Mouse (Mus musculus) embryonic facial prominence, embryonic 13.5 days (tissue): ENCODE measurements around the gene Pou2f3. TPM values are rescaled to one million over a fixed set of nuclear protein-coding genes. Genes with fewer than 3 reads are reported as not detected.

Experiments used
- ATAC-seq: fragments of 200-750 bp; cut with Nextera tagmentation; 2 replicates; pipeline ENCODE4 v1.8.0; 2017; ENCODE audit warnings: low read depth; ENCODE audit not compliant: insufficient number of reproducible peaks, insufficient read depth, low FRiP score, low TSS enrichment
- H3K27ac ChIP-seq: fragments of 300-500 bp; sonication (generic); 2 replicates; pipeline ENCODE4 v1.5.1; 2015; ENCODE audit warnings: moderate library complexity, mild to moderate bottlenecking, inconsistent platforms
- H3K27me3 ChIP-seq: fragments of 300-500 bp; sonication (generic); 2 replicates; pipeline ENCODE4 v1.6.1; 2015; ENCODE audit warnings: mild to moderate bottlenecking, inconsistent platforms
- H3K36me3 ChIP-seq: fragments of 300-500 bp; sonication (generic); 2 replicates; pipeline ENCODE4 v1.6.1; 2015; ENCODE audit warnings: mild to moderate bottlenecking, inconsistent platforms
- H3K4me1 ChIP-seq: fragments of 300-500 bp; sonication (generic); 2 replicates; pipeline ENCODE4 v1.6.1; 2015; ENCODE audit warnings: inconsistent platforms
- H3K4me2 ChIP-seq: fragments of 300-500 bp; sonication (generic); 2 replicates; pipeline ENCODE4 v1.6.1; 2015; ENCODE audit warnings: moderate library complexity, mild to moderate bottlenecking, inconsistent platforms
- H3K4me3 ChIP-seq: fragments of 300-500 bp; sonication (generic); 2 replicates; pipeline ENCODE4 v1.5.1; 2015; ENCODE audit warnings: mild to moderate bottlenecking, inconsistent platforms
- H3K9ac ChIP-seq: fragments of 300-500 bp; sonication (generic); 2 replicates; pipeline ENCODE4 v1.6.1; 2015; ENCODE audit warnings: mild to moderate bottlenecking, inconsistent platforms
- H3K9me3 ChIP-seq: fragments of 300-500 bp; sonication (generic); 2 replicates; pipeline ENCODE4 v1.6.1; 2016; ENCODE audit warnings: inconsistent platforms
- WGBS: fragments of 180-500 bp; shearing (Covaris S2); methylation state at CpG from one replicate; pipeline ENCODE4 v1.1.7; 2015; ENCODE audit warnings: mixed read lengths; 5-methylcytosine and 5-hydroxymethylcytosine counted together
- polyA plus RNA-seq: library from polyadenylated mRNA; unstranded; fragments of >200 nt; fragmentation: Nextera tagmentation; extraction: Ambion mirVana; gene quantifications from 2 replicates; pipeline ENCODE4 v1.2.1, GENCODE M21; 2015

The Pou2f3 gene
- 2.0 and 2.1 TPM in 2 replicates for polyA plus RNA-seq

DNA sequence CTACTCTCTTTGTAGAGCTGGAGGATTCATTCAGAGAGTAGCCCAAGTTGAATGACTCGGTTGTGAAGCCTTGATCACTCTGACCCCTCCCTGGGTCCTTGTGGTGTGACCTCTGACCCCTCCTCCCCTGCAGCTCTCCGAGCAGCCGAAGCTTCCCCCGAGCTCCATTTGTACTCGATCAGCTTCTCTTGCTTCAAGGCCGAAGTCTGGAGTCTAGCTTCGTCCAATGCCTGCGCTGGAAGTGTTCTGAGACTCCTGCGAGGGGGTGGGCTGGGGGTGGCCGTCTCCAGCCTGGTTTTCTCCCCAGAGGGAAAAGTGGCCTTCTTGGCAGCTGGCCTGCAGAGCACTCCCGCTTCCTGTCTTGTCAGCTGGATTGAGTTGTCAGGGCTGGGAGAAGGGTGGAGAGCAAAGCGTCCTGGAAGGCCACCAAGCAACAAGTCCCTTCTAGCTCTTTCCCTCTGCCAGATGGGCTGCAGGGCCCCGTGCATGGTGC, at the start of gene Pou2f3:
Gene Pou2f3, minus strand, starts transcription at position 180 of the 493 bp plus-strand sequence.
- H3K27ac ChIP-seq = peak within 1 kb of the TSS; percentile 39; the same call in 1 of the 2 replicates

DNA sequence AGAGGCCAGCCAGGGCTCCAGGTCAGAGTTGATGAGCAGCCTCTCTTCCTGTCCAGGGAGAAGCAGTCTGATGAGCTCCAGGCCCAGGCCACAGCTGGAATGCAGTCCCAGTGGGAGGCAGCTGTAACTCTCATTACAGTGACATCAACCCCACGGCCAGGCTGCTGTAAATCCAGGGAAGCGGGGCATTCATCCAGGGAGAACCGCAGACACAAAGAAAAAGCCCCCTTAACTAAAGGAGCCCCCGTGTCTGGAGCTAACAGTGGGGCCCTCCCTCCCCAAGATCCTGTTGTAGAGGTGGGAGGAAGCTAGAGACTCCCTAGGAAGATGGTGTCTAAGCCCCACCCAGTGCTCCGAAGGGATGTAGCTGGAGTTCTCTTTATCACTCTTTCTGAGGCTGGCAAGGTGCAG, 43.1 kb upstream of the Pou2f3 start:
- Histone ChIP-seq H3K4me2 (peak overlapping the region; percentile 52), H3K27me3 (no peaks in the 10 kb centered on the region), H3K4me3 (no peak overlapping the region), H3K36me3 (no peaks in the 10 kb centered on the region), H3K9me3 (no peaks in the 10 kb centered on the region), H3K4me1 (peaks cover 51% of the 10 kb centered on the region), H3K27ac (peak overlapping the region; percentile 99), H3K9ac (peak overlapping the region; percentile 58)
- 10% methylated on average over 5 of the region's 5 CpGs for WGBS
- ATAC-seq = peak; percentile 60; the same call in 1 of the 2 replicates

More for the DNA sequence above, at the start of gene Pou2f3:
- Histone ChIP-seq H3K27me3 (peaks cover 21% of the 10 kb centered on the region), H3K9me3 (no peaks in the 10 kb centered on the region), H3K36me3 (no peaks in the 10 kb centered on the region), H3K4me1 (peaks cover 23% of the 10 kb centered on the region), H3K4me2 (peak within 1 kb of the TSS; percentile 40), H3K4me3 (peak within 1 kb of the TSS; percentile 4; the same call in 1 of the 2 replicates), H3K9ac (peak within 1 kb of the TSS; percentile 23; the same call in 1 of the 2 replicates)
- 3% methylated on average over 13 of the region's 13 CpGs for WGBS
- ATAC-seq = 0 out of 2 replicates have a peak, but pooled peaks have one; percentile 50

DNA sequence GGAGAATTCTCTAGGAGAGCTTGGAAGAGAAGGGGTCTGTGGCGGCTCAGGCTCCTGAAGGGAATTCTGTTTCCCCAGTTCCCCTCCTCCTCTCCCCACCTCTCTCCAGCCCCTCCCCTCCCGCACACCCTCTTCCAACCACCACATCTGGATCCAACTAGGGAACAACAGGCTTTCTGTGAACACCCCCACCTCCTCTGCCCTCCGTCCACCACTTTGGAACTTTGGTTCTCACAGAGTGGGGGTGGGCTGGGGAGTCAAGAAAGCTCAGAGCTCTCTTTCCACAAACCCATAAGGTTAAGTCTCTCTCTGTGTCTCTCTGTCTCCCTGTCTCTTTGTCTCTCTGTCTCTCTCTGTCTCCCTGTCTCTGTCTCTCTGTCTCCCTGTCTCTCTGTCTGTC, 42.6 kb upstream of the Pou2f3 start:
- ATAC-seq = peak; percentile 87
- Histone ChIP-seq H3K9me3 (no peaks in the 10 kb centered on the region), H3K27me3 (no peaks in the 10 kb centered on the region), H3K36me3 (no peaks in the 10 kb centered on the region), H3K9ac (peak overlapping the region; percentile 58), H3K4me2 (peak overlapping the region; percentile 52), H3K27ac (peak overlapping the region; percentile 99), H3K4me3 (no peak overlapping the region), H3K4me1 (peaks cover 51% of the 10 kb centered on the region)
- WGBS = 23% methylated on average over 3 of the region's 3 CpGs

DNA sequence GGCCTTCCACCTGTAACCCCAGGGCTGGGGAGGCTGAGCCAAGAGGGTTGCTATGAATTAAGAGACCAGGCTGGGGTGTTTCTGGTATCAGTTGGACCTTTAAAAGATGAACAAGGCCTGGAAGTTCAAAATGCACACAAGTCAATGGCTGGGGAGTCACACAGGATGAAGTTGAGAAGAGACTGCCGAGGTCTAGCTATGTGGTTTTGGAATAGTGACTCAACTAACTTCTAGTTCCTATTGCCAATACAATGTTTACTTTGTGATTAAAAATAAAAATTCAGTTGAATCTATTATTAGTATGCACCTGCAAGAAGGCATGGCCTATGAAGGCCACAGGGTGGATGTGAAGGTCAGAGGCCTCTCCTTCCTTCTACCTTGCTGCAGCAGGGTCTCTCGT, 41.6 kb upstream of the Pou2f3 start:
- no peaks in the 10 kb centered on the region for H3K36me3 ChIP-seq
- no peak for ATAC-seq
- no peaks in the 10 kb centered on the region for H3K9me3 ChIP-seq
- H3K27ac ChIP-seq = peak overlapping the region; percentile 99
- no peak overlapping the region for H3K4me2 ChIP-seq
- H3K27me3 ChIP-seq = no peaks in the 10 kb centered on the region
- peaks cover 48% of the 10 kb centered on the region for H3K4me1 ChIP-seq
- H3K9ac ChIP-seq = no peak overlapping the region
- H3K4me3 ChIP-seq = no peak overlapping the region
- WGBS = 85% methylated on average over 2 of the region's 2 CpGs

DNA sequence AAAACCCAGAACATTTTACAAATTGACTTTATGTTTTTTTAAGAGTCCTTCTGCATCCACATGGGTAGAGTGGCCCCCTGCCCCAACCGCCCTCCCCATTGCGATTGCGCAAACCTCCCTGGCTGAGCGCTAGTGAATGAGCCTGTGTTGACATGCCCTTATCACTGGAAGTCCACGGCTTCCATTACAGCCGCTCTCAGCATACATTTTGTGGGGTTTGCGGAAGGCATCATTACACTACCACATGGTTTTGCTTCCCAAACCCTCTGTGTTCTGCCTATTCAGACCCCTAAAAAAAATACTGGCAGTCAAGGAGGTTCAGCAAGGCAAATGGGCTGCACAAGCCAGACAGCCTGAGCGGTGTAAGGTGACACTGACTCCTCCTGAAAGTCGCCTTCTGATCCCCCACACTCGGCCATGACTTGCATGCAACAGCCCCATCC, 36.6 kb upstream of the Pou2f3 start:
- Histone ChIP-seq H3K9ac (no peak overlapping the region), H3K4me3 (no peak overlapping the region), H3K27me3 (no peaks in the 10 kb centered on the region), H3K4me2 (peak overlapping the region; percentile 20), H3K9me3 (no peaks in the 10 kb centered on the region), H3K27ac (peak overlapping the region; percentile 72), H3K36me3 (no peaks in the 10 kb centered on the region), H3K4me1 (peaks cover 26% of the 10 kb centered on the region)
- 11% methylated on average over 10 of the region's 10 CpGs for WGBS
- 0 out of 2 replicates have a peak, but pooled peaks have one; percentile 40 for ATAC-seq

DNA sequence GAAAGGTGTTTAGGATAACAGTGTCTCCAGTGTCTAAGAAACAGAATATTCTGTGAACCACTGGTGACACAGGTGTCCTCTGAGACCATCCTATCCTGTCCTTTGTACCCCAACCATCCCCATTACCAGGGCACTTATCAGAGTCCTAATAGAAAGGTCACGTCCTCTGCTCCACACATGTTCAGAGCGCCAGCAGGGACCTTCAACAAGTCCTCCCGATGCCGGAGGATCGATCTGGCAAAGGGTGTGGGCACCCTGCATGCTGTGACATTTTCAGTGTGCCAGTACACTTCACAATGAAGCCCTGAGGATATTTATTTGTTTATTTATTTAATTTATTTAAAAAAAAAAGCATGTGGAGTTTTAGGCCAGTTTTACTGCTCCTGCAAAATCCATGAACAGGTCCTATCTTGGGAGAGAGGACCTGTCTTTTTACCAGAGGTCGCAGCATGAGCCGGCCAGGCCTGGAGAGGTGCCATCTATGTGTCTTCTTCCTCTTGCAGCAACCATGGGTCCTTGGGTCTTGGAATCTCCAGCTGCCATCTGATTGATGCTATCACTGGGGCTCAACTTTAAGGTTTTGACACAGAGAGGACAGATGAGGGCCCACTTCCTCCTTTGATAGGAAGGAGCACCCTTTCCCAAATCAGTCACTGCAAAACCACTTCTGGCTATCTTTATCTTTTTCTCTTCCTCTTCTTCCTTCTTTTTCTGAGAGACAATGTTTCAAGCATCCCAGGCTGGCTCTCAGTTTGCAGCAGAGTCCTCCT, 35.8 kb upstream of the Pou2f3 start:
- no peak overlapping the region for H3K9ac ChIP-seq
- peaks cover 25% of the 10 kb centered on the region for H3K4me1 ChIP-seq
- ATAC-seq = no peak
- no peaks in the 10 kb centered on the region for H3K36me3 ChIP-seq
- 89% methylated on average over 7 of the region's 7 CpGs for WGBS
- H3K4me3 ChIP-seq = no peak overlapping the region
- peak overlapping the region; percentile 72; the same call in 1 of the 2 replicates for H3K27ac ChIP-seq
- no peaks in the 10 kb centered on the region for H3K9me3 ChIP-seq
- no peaks in the 10 kb centered on the region for H3K27me3 ChIP-seq
- no peak overlapping the region for H3K4me2 ChIP-seq

DNA sequence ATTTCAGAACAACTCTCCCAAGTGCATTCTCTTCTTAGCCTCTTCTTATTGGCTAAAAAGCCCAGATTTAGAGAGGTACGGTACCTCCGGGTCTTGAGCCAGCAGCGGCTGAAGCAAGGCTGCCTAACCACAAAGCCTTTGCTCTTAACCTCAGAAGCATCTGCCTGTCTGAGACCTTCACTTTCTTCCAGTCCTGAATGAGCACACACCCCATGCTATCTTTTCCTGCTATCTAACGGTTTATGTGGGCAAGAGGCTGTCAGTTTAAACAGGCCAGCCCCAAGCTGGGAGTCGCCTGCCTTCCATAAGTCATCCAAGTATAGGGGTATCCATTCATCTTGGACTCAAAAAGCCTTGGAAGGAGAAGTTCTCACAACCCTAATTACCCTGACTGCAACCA, 32.3 kb upstream of the Pou2f3 start:
- H3K4me3 ChIP-seq = no peak overlapping the region
- WGBS = 68% methylated on average over 5 of the region's 5 CpGs
- no peak overlapping the region for H3K4me2 ChIP-seq
- no peak overlapping the region for H3K9ac ChIP-seq
- peaks cover 40% of the 10 kb centered on the region for H3K4me1 ChIP-seq
- H3K9me3 ChIP-seq = no peaks in the 10 kb centered on the region
- H3K27ac ChIP-seq = no peak overlapping the region
- H3K36me3 ChIP-seq = no peaks in the 10 kb centered on the region
- H3K27me3 ChIP-seq = no peaks in the 10 kb centered on the region
- ATAC-seq = no peak

DNA sequence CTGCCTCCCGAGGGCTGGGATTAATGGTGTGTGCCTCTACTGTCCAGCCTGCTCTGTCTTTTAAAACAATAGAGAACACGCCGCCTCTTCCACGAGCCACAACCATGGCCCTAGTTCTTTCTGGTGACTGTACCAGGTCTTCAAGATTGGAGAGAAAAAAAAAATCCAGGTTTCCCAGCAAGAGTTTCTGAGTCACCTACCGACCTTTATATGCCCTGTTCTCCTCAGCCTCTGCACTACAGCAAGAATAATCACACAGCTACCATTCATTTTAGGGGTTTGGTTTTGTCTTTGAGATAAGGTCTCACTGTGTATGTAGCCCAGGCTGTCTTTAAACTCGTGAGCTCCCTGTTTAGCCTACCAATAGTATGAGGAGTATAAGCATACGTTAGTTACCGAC, 31.8 kb upstream of the Pou2f3 start:
- WGBS = 82% methylated on average over 8 of the region's 8 CpGs
- H3K4me1 ChIP-seq = peaks cover 44% of the 10 kb centered on the region

DNA sequence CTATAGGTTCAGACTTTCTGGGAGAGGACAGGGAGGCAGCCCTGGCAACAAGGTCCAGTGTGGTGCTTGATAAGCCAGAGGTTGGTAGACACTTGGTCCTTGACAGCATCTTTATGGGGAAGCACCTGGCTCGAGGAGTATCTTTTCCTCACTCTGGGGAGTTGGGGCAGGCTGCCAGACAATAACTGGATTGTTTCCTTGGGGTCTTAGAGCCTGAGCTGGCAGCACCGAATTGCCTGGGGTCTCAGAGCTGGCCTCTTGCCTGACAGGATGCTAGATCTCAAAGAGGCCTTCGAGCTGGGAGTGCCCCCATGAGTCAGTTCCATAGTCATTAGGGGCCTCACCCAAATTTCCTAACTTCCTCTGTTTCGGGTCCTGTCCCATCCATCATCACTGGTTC, 31.1 kb upstream of the Pou2f3 start:
- ATAC-seq = no peak
- WGBS = 27% methylated on average over 4 of the region's 4 CpGs
- H3K4me3 ChIP-seq = no peak overlapping the region
- H3K9me3 ChIP-seq = no peaks in the 10 kb centered on the region
- H3K27me3 ChIP-seq = no peaks in the 10 kb centered on the region
- H3K36me3 ChIP-seq = peaks cover 6% of the 10 kb centered on the region; the same call in 1 of the 2 replicates
- H3K4me1 ChIP-seq = peaks cover 47% of the 10 kb centered on the region
- no peak overlapping the region for H3K4me2 ChIP-seq
- H3K9ac ChIP-seq = no peak overlapping the region
- peak overlapping the region; percentile 14; the same call in 1 of the 2 replicates for H3K27ac ChIP-seq

More for the DNA sequence above, 31.8 kb upstream of the Pou2f3 start:
- no peaks in the 10 kb centered on the region for H3K36me3 ChIP-seq
- no peak overlapping the region for H3K4me2 ChIP-seq
- ATAC-seq = no peak
- no peak overlapping the region for H3K27ac ChIP-seq
- H3K4me3 ChIP-seq = no peak overlapping the region
- no peaks in the 10 kb centered on the region for H3K27me3 ChIP-seq
- H3K9me3 ChIP-seq = no peaks in the 10 kb centered on the region
- H3K9ac ChIP-seq = no peak overlapping the region

DNA sequence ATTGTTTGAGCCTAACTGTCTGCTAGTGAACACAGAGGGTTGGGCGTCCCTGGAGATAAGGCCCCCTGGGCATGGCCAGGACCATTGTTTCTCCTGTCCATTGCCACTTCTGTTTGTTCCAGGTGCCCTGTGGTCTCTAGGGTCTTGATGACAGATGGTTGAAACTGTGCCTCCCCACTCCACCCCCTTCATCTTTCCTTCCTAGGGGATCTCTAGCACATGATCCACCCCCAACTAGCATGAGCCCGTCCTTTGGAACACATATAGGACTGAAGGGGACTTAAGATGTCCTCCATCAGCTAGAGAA, 30.4 kb upstream of the Pou2f3 start:
- WGBS = 24% methylated on average over 2 of the region's 2 CpGs
- no peaks in the 10 kb centered on the region for H3K9me3 ChIP-seq
- H3K4me3 ChIP-seq = peak overlapping the region; percentile 98
- peak overlapping the region; percentile 96 for H3K27ac ChIP-seq
- peak overlapping the region; percentile 88 for H3K4me2 ChIP-seq
- ATAC-seq = no peak
- H3K4me1 ChIP-seq = peaks cover 54% of the 10 kb centered on the region
- peak overlapping the region; percentile 91; the same call in 1 of the 2 replicates for H3K9ac ChIP-seq
- H3K36me3 ChIP-seq = peaks cover 11% of the 10 kb centered on the region
- H3K27me3 ChIP-seq = no peaks in the 10 kb centered on the region

DNA sequence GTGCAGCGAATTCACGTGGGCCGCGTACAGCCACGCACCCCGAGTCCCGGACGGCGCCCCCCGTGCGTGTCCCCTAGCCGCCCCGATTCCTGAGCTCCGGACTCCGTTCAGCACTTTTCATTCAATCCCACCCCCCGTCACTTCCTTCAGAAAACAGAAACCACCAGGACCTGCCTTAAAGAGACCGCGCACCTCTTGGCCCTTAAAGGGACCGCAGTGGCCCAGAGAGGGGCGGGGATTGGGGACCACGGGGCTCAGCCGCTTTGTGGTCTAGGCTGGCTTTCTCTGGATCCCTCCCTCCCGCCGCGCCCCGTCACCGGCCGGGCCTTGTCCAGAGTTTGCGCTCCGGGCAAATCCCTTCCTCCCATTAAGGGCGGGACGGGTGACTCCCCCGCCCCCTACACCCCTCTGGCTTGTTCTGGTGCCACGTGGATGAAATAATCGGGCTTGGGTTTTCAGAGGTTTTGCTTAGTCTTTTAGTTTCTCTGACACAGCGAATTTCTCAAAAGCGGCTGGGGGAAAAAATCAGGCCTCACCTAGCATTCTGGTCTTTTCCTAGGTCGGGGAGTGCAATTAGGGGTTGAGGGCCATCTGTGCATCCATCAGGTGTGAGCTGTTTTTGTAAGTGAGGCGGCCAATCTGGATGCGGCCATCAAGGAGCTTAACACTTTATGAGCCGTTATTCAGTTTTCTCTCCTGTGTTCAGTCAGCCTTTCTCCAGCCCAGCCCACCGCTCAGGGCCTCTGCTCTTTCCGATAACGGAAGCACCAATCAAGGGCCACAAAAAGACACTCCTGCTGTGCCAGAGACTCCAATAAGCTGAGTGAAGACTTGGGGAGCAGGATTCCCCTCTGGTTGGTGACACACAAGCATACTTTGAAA, 29.8 kb upstream of the Pou2f3 start, which contains the start of gene Oaf:
Gene Oaf, minus strand, starts transcription at position 200 of the 882 bp plus-strand sequence.
- peak within 1 kb of the TSS; percentile 98 for H3K4me3 ChIP-seq
- no peaks in the 10 kb centered on the region for H3K9me3 ChIP-seq
- 1% methylated on average over 44 of the region's 44 CpGs for WGBS
- H3K36me3 ChIP-seq = peaks cover 17% of the 10 kb centered on the region
- peak within 1 kb of the TSS; percentile 88 for H3K4me2 ChIP-seq
- peak; percentile 84 for ATAC-seq
- H3K4me1 ChIP-seq = peaks cover 60% of the 10 kb centered on the region
- H3K27ac ChIP-seq = peak within 1 kb of the TSS; percentile 96
- peak within 1 kb of the TSS; percentile 91 for H3K9ac ChIP-seq
- no peaks in the 10 kb centered on the region for H3K27me3 ChIP-seq
